Mouse (Mus musculus): ENCODE data around the gene Arl3.
A peak's percentile ranks its signal among the peaks of the same experiment; 100 is the strongest.

GRCm38 (mm10) chr19:46510824-46511223 lies 62.2 kb downstream of the Arl3 start:
- TF ChIP-seq CTCF (IDR thresholded peaks at IDR 0.05; ENCODE audit: control insufficient read depth, insufficient read depth, insufficient replicate concordance, low read depth, low read length) (peak; percentile 42; the same call in 1 of the 2 replicates), POLR2A (IDR thresholded peaks at IDR 0.05; ENCODE audit: control insufficient read depth, low read depth, low read length) (no peak)
